Mouse (Mus musculus) Patski (cell line): Measurements from ENCODE around the gene Kirrel3. TPM values are rescaled to one million over a fixed set of nuclear protein-coding genes. Genes with fewer than 3 reads are reported as not detected.
A peak's percentile ranks its signal among the peaks of the same experiment; 100 is the strongest.

ENCODE experiments used
- ATAC-seq: fragments of 100-300 bp; one replicate; pipeline ENCODE4 v1.8.0; 2021
- CTCF ChIA-PET: fragments of 350-600 bp; sonication (Branson Sonifier 250); formaldehyde crosslinking; loops from one replicate; lab custom pipeline; 2022; ENCODE audit warnings: inconsistent platforms; lab: Charles Lee
- POLR2A ChIA-PET: fragments of 350-600 bp; sonication (Branson Sonifier 250); formaldehyde crosslinking; loops from one replicate; lab custom pipeline; 2022; ENCODE audit warnings: antibody characterized with exemption, inconsistent platforms; lab: Charles Lee
- DNase-seq: peaks from one replicate; pipeline ENCODE4 v3.0.0-alpha.2; 2011; ENCODE audit warnings: low read depth, low spot score
- H3K27me3 ChIP-seq: fragments of 371-371 bp; one replicate; pipeline ENCODE4 v1.5.1; 2021
- CTCF ChIP-seq: fragments of 100-300 bp; IDR thresholded peaks from one replicate; pipeline ENCODE4 v1.5.1; 2021
- in situ Hi-C: fragments of 300-500 bp; cut with MboI; formaldehyde crosslinking; loops from 3 replicates; pipeline ENCODE4 v1.11.1; 2018; ENCODE audit warnings: low pct_unique_long_range_greater_than_20kb, mixed read lengths
- polyA plus RNA-seq: library from polyadenylated mRNA; unstranded; gene quantifications from one replicate; pipeline ENCODE4 v1.2.3, GENCODE M21; 2021

The Kirrel3 gene
- polyA plus RNA-seq, 1 experiment from 2014 or later, result 3.1 TPM

- TF ChIP-seq CTCF, result no peak
- ChIA-PET POLR2A (no interaction called here), CTCF (interaction anchor here (1.1 to 1.2 kb wide), 3 partner anchors 9 to 122 kb away, joined by 3 to 4 read pairs (median 3); no protein-coding TSS in a partner anchor)
- in situ Hi-C loops, result no loop called here
- DNase-seq (no peak), ATAC-seq (no peak)
- H3K27me3 ChIP-seq, result no peaks in the 10 kb centered on the region
These were observed 253.7 kb downstream of the Kirrel3 start for GRCm38 (mm10) chr9:34739431-34739830.

GRCm38 (mm10) chr9:34740814-34741213, 255.1 kb downstream of the Kirrel3 start:
- DNase-seq (no peak), ATAC-seq (no peak)
- no peaks in the 10 kb centered on the region for H3K27me3 ChIP-seq
- in situ Hi-C loops, result loop anchor here (5.0 kb wide), 1 partner anchor 276 kb away; no protein-coding TSS in a partner anchor
- CTCF ChIA-PET, result interaction anchor here (1.7 kb wide), 1 partner anchor 12 kb away, joined by 5 read pairs; no protein-coding TSS in a partner anchor
- POLR2A ChIA-PET, result interaction anchor here (0.5 kb wide), 1 partner anchor 847 kb away, joined by 4 read pairs; no protein-coding TSS in a partner anchor
- no peak for TF ChIP-seq CTCF

- in situ Hi-C loops, result loop anchor here (5.0 kb wide), 1 partner anchor 246 kb away; no protein-coding TSS in a partner anchor
- no peaks in the 10 kb centered on the region for H3K27me3 ChIP-seq
- CTCF ChIA-PET, result interaction anchor here (0.8 to 1.7 kb wide), 8 partner anchors 8 to 271 kb away, joined by 3 to 7 read pairs (median 4); no protein-coding TSS in a partner anchor
- DNase-seq (no peak), ATAC-seq (no peak)
- peak; percentile 62 for TF ChIP-seq CTCF
- POLR2A ChIA-PET, result interaction anchor here (0.7 kb wide), 1 partner anchor 42 kb away, joined by 3 read pairs; no protein-coding TSS in a partner anchor
These were observed 262.3 kb downstream of the Kirrel3 start for GRCm38 (mm10) chr9:34748003-34748402.

GRCm38 (mm10) chr9:34749161-34749560, 263.5 kb downstream of the Kirrel3 start:
- no peak for DNase-seq
- in situ Hi-C loops, result loop anchor here (5.0 kb wide), 1 partner anchor 247 kb away; no protein-coding TSS in a partner anchor

GRCm38 (mm10) chr9:34749877-34750276, 264.2 kb downstream of the Kirrel3 start:
- POLR2A ChIA-PET, result no interaction called here
- H3K27me3 ChIP-seq, result no peaks in the 10 kb centered on the region
- no peak for TF ChIP-seq CTCF
- ATAC-seq, result no peak
- in situ Hi-C loops, result loop anchor here (5.0 to 25.0 kb wide), 2 partner anchors 248 to 1488 kb away; no protein-coding TSS in a partner anchor
- no peak for DNase-seq
- CTCF ChIA-PET, result interaction anchor here (2.1 kb wide), 1 partner anchor 252 kb away, joined by 5 read pairs; no protein-coding TSS in a partner anchor

More at GRCm38 (mm10) chr9:34749161-34749560, 263.5 kb downstream of the Kirrel3 start:
- ChIA-PET POLR2A (no interaction called here), CTCF (interaction anchor here (2.1 kb wide), 1 partner anchor 252 kb away, joined by 5 read pairs; no protein-coding TSS in a partner anchor)
- ATAC-seq, result no peak
- no peaks in the 10 kb centered on the region for H3K27me3 ChIP-seq
- TF ChIP-seq CTCF, result no peak

- no peak for ATAC-seq
- ChIA-PET CTCF (interaction anchor here (1.0 to 2.1 kb wide), 2 partner anchors 12 to 253 kb away, joined by 3 to 5 read pairs; no protein-coding TSS in a partner anchor), POLR2A (no interaction called here)
- DNase-seq, result no peak
- TF ChIP-seq CTCF, result no peak
- in situ Hi-C loops, result loop anchor here (25.0 kb wide), 1 partner anchor 1489 kb away; no protein-coding TSS in a partner anchor
- no peaks in the 10 kb centered on the region for H3K27me3 ChIP-seq
These were observed 265.2 kb downstream of the Kirrel3 start for GRCm38 (mm10) chr9:34750887-34751286.

- no peaks in the 10 kb centered on the region for H3K27me3 ChIP-seq
- in situ Hi-C loops, result loop anchor here (25.0 kb wide), 1 partner anchor 1490 kb away; no protein-coding TSS in a partner anchor
- CTCF ChIA-PET, result interaction anchor here (0.7 to 1.8 kb wide), 15 partner anchors 11 to 1492 kb away, joined by 3 to 8 read pairs (median 4); no protein-coding TSS in a partner anchor
- no peak for DNase-seq
- no peak for ATAC-seq
- no peak for TF ChIP-seq CTCF
- POLR2A ChIA-PET, result no interaction called here
These were observed 266.5 kb downstream of the Kirrel3 start for GRCm38 (mm10) chr9:34752076-34752800.

GRCm38 (mm10) chr9:34752801-34753170, 267.1 kb downstream of the Kirrel3 start:
- no peak for ATAC-seq
- DNase-seq, result no peak
- in situ Hi-C loops, result loop anchor here (25.0 kb wide), 1 partner anchor 1490 kb away; no protein-coding TSS in a partner anchor
- ChIA-PET POLR2A (interaction anchor here (0.7 kb wide), 1 partner anchor 166 kb away, joined by 4 read pairs; no protein-coding TSS in a partner anchor), CTCF (interaction anchor here (0.7 to 1.8 kb wide), 17 partner anchors 12 to 1493 kb away, joined by 3 to 8 read pairs (median 4); no protein-coding TSS in a partner anchor)
- peak; percentile 92 for TF ChIP-seq CTCF
- no peaks in the 10 kb centered on the region for H3K27me3 ChIP-seq

GRCm38 (mm10) chr9:34753891-34754290, 268.2 kb downstream of the Kirrel3 start:
- ChIA-PET CTCF (interaction anchor here (1.1 kb wide), 1 partner anchor 93 kb away, joined by 3 read pairs; no protein-coding TSS in a partner anchor), POLR2A (no interaction called here)
- no peak for TF ChIP-seq CTCF
- H3K27me3 ChIP-seq, result no peaks in the 10 kb centered on the region
- in situ Hi-C loops, result loop anchor here (25.0 kb wide), 1 partner anchor 1492 kb away; no protein-coding TSS in a partner anchor
- ATAC-seq (no peak), DNase-seq (no peak)

- CTCF ChIA-PET, result interaction anchor here (0.7 to 1.1 kb wide), 3 partner anchors 94 to 262 kb away, joined by 3 read pairs; no protein-coding TSS in a partner anchor
- in situ Hi-C loops, result loop anchor here (25.0 kb wide), 1 partner anchor 1492 kb away; no protein-coding TSS in a partner anchor
These were observed 268.9 kb downstream of the Kirrel3 start for GRCm38 (mm10) chr9:34754523-34755097.

More at GRCm38 (mm10) chr9:34754523-34755097, 268.9 kb downstream of the Kirrel3 start:
- DNase-seq (no peak), ATAC-seq (no peak)
- no peaks in the 10 kb centered on the region for H3K27me3 ChIP-seq
- no peak for TF ChIP-seq CTCF
- POLR2A ChIA-PET, result no interaction called here
